28 mouse cellular contexts compared by ENCODE assay signal in genomic region chr5:127502838-127503237, GRCm38 (mm10).
DNase-seq lines count a peak whose midpoint lies in the region; ATAC-seq and TF ChIP-seq lines count a peak whose summit lies in the region.
"Had no signal": no experiment of that assay in that cellular context is flagged by ENCODE, and none has a peak within 500 bp of the region (broad histone marks: within the 10 kb centered on the region; RNA-seq: fewer than 3 reads in every experiment).

No protein-coding gene starts in this region.

- H3K9me3 ChIP-seq in intestine, embryonic 14.5 days (ENCODE audit: control insufficient read depth, low read length), result no peaks in the 10 kb centered on the region
- no peaks in the 10 kb centered on the region for H3K9me3 ChIP-seq in intestine, postnatal 0 days (ENCODE audit: control insufficient read depth)
- H3K9me3 ChIP-seq in lung, embryonic 14.5 days (ENCODE audit: low read depth, low read length), result no peaks in the 10 kb centered on the region
- H3K9me3 ChIP-seq in embryonic facial prominence, embryonic 11.5 days (replicated peaks; ENCODE audit: control insufficient read depth, low read length), result no peaks in the 10 kb centered on the region
- H3K9me3 ChIP-seq: forebrain, embryonic 10.5 days; forebrain, embryonic 15.5 days; heart, embryonic 12.5 days; hindbrain, embryonic 13.5 days; midbrain, embryonic 13.5 days had no signal

- H3K4me3 ChIP-seq in intestine, embryonic 14.5 days (ENCODE audit: low read depth, low read length), result no peak overlapping the region
- no peak overlapping the region for H3K4me3 ChIP-seq in intestine, postnatal 0 days (ENCODE audit: low read depth, low read length)
- H3K4me3 ChIP-seq in lung, embryonic 14.5 days (ENCODE audit: low read depth, low read length), result no peak overlapping the region
- no peak overlapping the region for H3K4me3 ChIP-seq in embryonic facial prominence, embryonic 11.5 days (ENCODE audit: low read depth, low read length)
- H3K4me3 ChIP-seq: embryonic facial prominence, embryonic 13.5 days; forebrain, embryonic 10.5 days; forebrain, embryonic 15.5 days; gastrocnemius, adult 2 months; heart, adult 2 months; heart, embryonic 12.5 days; hindbrain, embryonic 13.5 days; limb, embryonic 13.5 days; liver, embryonic 12.5 days; midbrain, embryonic 13.5 days had no signal

- no peak overlapping the region for H3K9ac ChIP-seq in intestine, embryonic 14.5 days (ENCODE audit: low read length)
- H3K9ac ChIP-seq in intestine, postnatal 0 days (ENCODE audit: low read depth, low read length), result no peak overlapping the region
- no peak overlapping the region for H3K9ac ChIP-seq in lung, embryonic 14.5 days
- no peak overlapping the region for H3K9ac ChIP-seq in embryonic facial prominence, embryonic 11.5 days (replicated peaks; ENCODE audit: low read length)
- H3K9ac ChIP-seq: embryonic facial prominence, embryonic 13.5 days; forebrain, embryonic 15.5 days; heart, embryonic 12.5 days; hindbrain, embryonic 13.5 days; limb, embryonic 13.5 days; liver, embryonic 12.5 days; liver, postnatal 0 days; midbrain, embryonic 13.5 days had no signal

- ATAC-seq in intestine, embryonic 14.5 days (replicated peaks; ENCODE audit: low FRiP score, low TSS enrichment, low read depth), result no peak
- no peak for ATAC-seq in intestine, postnatal 0 days
- ATAC-seq in lung, embryonic 14.5 days (ENCODE audit: insufficient read depth), result no peak
- no peak for ATAC-seq in embryonic facial prominence, embryonic 11.5 days (replicated peaks; ENCODE audit: insufficient number of reproducible peaks, low FRiP score, low TSS enrichment, low read depth)
- ATAC-seq: CD4-positive, CD25-positive, alpha-beta regulatory T cell, adult 4 months; forebrain, embryonic 15.5 days; liver, embryonic 12.5 days; liver, postnatal 0 days; lung, postnatal 0 days; midbrain, embryonic 13.5 days had no signal

- H3K27me3 ChIP-seq in intestine, embryonic 14.5 days (replicated peaks; ENCODE audit: control insufficient read depth, insufficient read depth, low read length), result no peaks in the 10 kb centered on the region
- H3K27me3 ChIP-seq in intestine, postnatal 0 days (replicated peaks; ENCODE audit: control insufficient read depth, insufficient read depth, low read length), result no peaks in the 10 kb centered on the region
- no peaks in the 10 kb centered on the region for H3K27me3 ChIP-seq in lung, embryonic 14.5 days (ENCODE audit: insufficient read depth, low read length)
- no peaks in the 10 kb centered on the region for H3K27me3 ChIP-seq in embryonic facial prominence, embryonic 11.5 days (ENCODE audit: control insufficient read depth, insufficient read depth, low read length)
- H3K27me3 ChIP-seq: embryonic facial prominence, embryonic 13.5 days; forebrain, embryonic 15.5 days; heart, embryonic 12.5 days; limb, embryonic 13.5 days; liver, embryonic 12.5 days; midbrain, embryonic 13.5 days had no signal

- no peak for TF ChIP-seq CTCF in intestine, postnatal 0 days (IDR thresholded peaks at IDR 0.05; ENCODE audit: low read depth)
- TF ChIP-seq CTCF in lung, embryonic 14.5 days (IDR thresholded peaks at IDR 0.05; ENCODE audit: low read depth), result no peak

- no peaks in the 10 kb centered on the region for H3K4me1 ChIP-seq in intestine, embryonic 14.5 days (replicated peaks; ENCODE audit: control insufficient read depth, insufficient read depth, low read length)
- H3K4me1 ChIP-seq in intestine, postnatal 0 days (replicated peaks; ENCODE audit: control insufficient read depth, insufficient read depth, low read length), result no peaks in the 10 kb centered on the region
- 0 out of 2 replicates have a peak, but pooled peaks cover 5% of the 10 kb centered on the region for H3K4me1 ChIP-seq in lung, embryonic 14.5 days (ENCODE audit: insufficient read depth)
- H3K4me1 ChIP-seq in embryonic facial prominence, embryonic 11.5 days (ENCODE audit: control insufficient read depth, insufficient read depth, low read length), result no peaks in the 10 kb centered on the region
- H3K4me1 ChIP-seq: forebrain, embryonic 10.5 days; heart, embryonic 12.5 days; limb, embryonic 13.5 days; liver, embryonic 12.5 days had no signal

- H3K36me3 ChIP-seq in intestine, embryonic 14.5 days (ENCODE audit: control insufficient read depth, insufficient read depth, low read length), result no peaks in the 10 kb centered on the region
- H3K36me3 ChIP-seq in intestine, postnatal 0 days (ENCODE audit: control insufficient read depth, insufficient read depth), result no peaks in the 10 kb centered on the region
- no peaks in the 10 kb centered on the region for H3K36me3 ChIP-seq in lung, embryonic 14.5 days (ENCODE audit: insufficient read depth)
- H3K36me3 ChIP-seq in embryonic facial prominence, embryonic 11.5 days (replicated peaks; ENCODE audit: control insufficient read depth, insufficient read depth, low read depth, low read length), result no peaks in the 10 kb centered on the region
- H3K36me3 ChIP-seq: forebrain, embryonic 15.5 days; heart, embryonic 12.5 days; hindbrain, embryonic 13.5 days; liver, embryonic 12.5 days; midbrain, embryonic 13.5 days had no signal

- DNase-seq in intestine, embryonic 14.5 days (ENCODE audit: low spot score), result peak; percentile 57
- DNase-seq in lung, embryonic 14.5 days, result peak; percentile 64
- DNase-seq in lung, postnatal 36 days, result no peak
- peak; percentile 48 for DNase-seq in embryo, embryonic 10.5 days (ENCODE audit: low spot score)
- DNase-seq in embryonic facial prominence, embryonic 11.5 days (ENCODE audit: low spot score), result peak; percentile 64
- DNase-seq in ovary, postnatal 14 days (ENCODE audit: low spot score), result no peak
- DNase-seq in spleen, postnatal 36 days (ENCODE audit: low spot score in 2 of 2), result no peak
- DNase-seq: cerebellum, adult 11 months; cerebellum, adult 9-10 months; gastrocnemius, adult 2 months; gastrocnemius, postnatal 36 days; heart, adult 2 months; heart, postnatal 4 days; kidney, adult 11 months; liver, postnatal 0 days; thymus, adult 2 months had no signal

- H3K4me2 ChIP-seq in intestine, embryonic 14.5 days (ENCODE audit: low read length), result no peak overlapping the region
- H3K4me2 ChIP-seq in intestine, postnatal 0 days (replicated peaks; ENCODE audit: low read depth), result no peak overlapping the region
- no peak overlapping the region for H3K4me2 ChIP-seq in lung, embryonic 14.5 days
- H3K4me2 ChIP-seq in embryonic facial prominence, embryonic 11.5 days (ENCODE audit: low read depth, low read length), result no peak overlapping the region
- H3K4me2 ChIP-seq: embryonic facial prominence, embryonic 13.5 days; forebrain, embryonic 15.5 days; heart, embryonic 12.5 days; hindbrain, embryonic 13.5 days; limb, embryonic 13.5 days; liver, embryonic 12.5 days; midbrain, embryonic 13.5 days had no signal

- no peak overlapping the region for H3K27ac ChIP-seq in intestine, embryonic 14.5 days (ENCODE audit: low read depth)
- H3K27ac ChIP-seq in intestine, postnatal 0 days (ENCODE audit: low read depth, low read length), result no peak overlapping the region
- no peak overlapping the region for H3K27ac ChIP-seq in lung, embryonic 14.5 days (ENCODE audit: low read depth)
- no peak overlapping the region for H3K27ac ChIP-seq in embryonic facial prominence, embryonic 11.5 days (replicated peaks; ENCODE audit: low read depth, low read length)
- H3K27ac ChIP-seq: embryonic facial prominence, embryonic 13.5 days; forebrain, embryonic 10.5 days; forebrain, embryonic 15.5 days; gastrocnemius, adult 2 months; heart, adult 2 months; hindbrain, embryonic 13.5 days; limb, embryonic 13.5 days; liver, embryonic 12.5 days; macrophage; midbrain, embryonic 13.5 days had no signal

- WGBS in intestine, embryonic 14.5 days, result 27% methylated on average over 7 of the region's 7 CpGs
- 21% methylated on average over 7 of the region's 7 CpGs for WGBS in intestine, postnatal 0 days
- 27% methylated on average over 7 of the region's 7 CpGs for WGBS in lung, embryonic 14.5 days
- 38% methylated on average over 7 of the region's 7 CpGs for WGBS in embryonic facial prominence, embryonic 11.5 days

Comparison
In these comparisons a context has a peak if more than half of its experiments do, and no peak if none do; other contexts are left out.
1. DNase-seq: peak in intestine, embryonic 14.5 days (single experiment), lung, embryonic 14.5 days (single experiment), embryo, embryonic 10.5 days (single experiment) and embryonic facial prominence, embryonic 11.5 days (single experiment); none in lung, postnatal 36 days (single experiment), ovary, postnatal 14 days (single experiment) and spleen, postnatal 36 days (0 of 2).